Mouse (Mus musculus) myocyte (in vitro differentiated cells): ENCODE data around the gene Pnpla6.

Source experiments
- CEBPB ChIP-seq: IDR thresholded peaks from 2 replicates; pipeline ENCODE4 v1.6.1; 2011; ENCODE audit warnings: mild to moderate bottlenecking, moderate library complexity; ENCODE audit not compliant: poor library complexity, insufficient read depth, severe bottlenecking
- E2F4 ChIP-seq: IDR thresholded peaks from one replicate; pipeline ENCODE4 v1.6.1; 2011; ENCODE audit warnings: mild to moderate bottlenecking, control low read depth, moderate library complexity; ENCODE audit not compliant: insufficient read depth
- MAX ChIP-seq: IDR thresholded peaks from one replicate; pipeline ENCODE4 v1.6.1; 2011; ENCODE audit warnings: low read depth, mild to moderate bottlenecking, control low read depth
- MYOD1 ChIP-seq, 3 experiments: IDR thresholded peaks; one replicate each; pipeline ENCODE4 v1.6.1; 2011; ENCODE audit warnings: control low read depth in 2 of 3, low read depth in 2 of 3, mild to moderate bottlenecking in 2 of 3, moderate library complexity in 1 of 3; ENCODE audit not compliant: insufficient read length in 2 of 3, control insufficient read depth in 1 of 3
- MYOG ChIP-seq, 3 experiments: IDR thresholded peaks; one replicate each; pipeline ENCODE4 v1.6.1; 2011; ENCODE audit warnings: control low read depth in 2 of 3, low read depth in 2 of 3, mild to moderate bottlenecking in 2 of 3; ENCODE audit not compliant: insufficient read length in 2 of 3, control insufficient read depth in 1 of 3, insufficient read depth in 1 of 3
- POLR2A ChIP-seq: IDR thresholded peaks from one replicate; pipeline ENCODE4 v1.6.1; 2011; ENCODE audit warnings: low read depth, mild to moderate bottlenecking, control low read depth, moderate library complexity; ENCODE audit not compliant: insufficient read length
- POLR2AphosphoS2 ChIP-seq: IDR thresholded peaks from one replicate; pipeline ENCODE4 v1.6.1; 2011; ENCODE audit warnings: low read depth, control low read depth; ENCODE audit not compliant: insufficient read length
- REST ChIP-seq: IDR thresholded peaks from one replicate; pipeline ENCODE4 v1.6.1; 2011; ENCODE audit warnings: mild to moderate bottlenecking, control low read depth, moderate library complexity; ENCODE audit not compliant: insufficient read depth, insufficient read length
- TCF12 ChIP-seq: IDR thresholded peaks from one replicate; pipeline ENCODE4 v1.6.1; 2011; ENCODE audit warnings: mild to moderate bottlenecking, control low read depth; ENCODE audit not compliant: poor library complexity, insufficient read depth, severe bottlenecking
- USF1 ChIP-seq: IDR thresholded peaks from one replicate; pipeline ENCODE4 v1.6.1; 2011; ENCODE audit warnings: low read depth, mild to moderate bottlenecking, control low read depth, moderate library complexity

DNA sequence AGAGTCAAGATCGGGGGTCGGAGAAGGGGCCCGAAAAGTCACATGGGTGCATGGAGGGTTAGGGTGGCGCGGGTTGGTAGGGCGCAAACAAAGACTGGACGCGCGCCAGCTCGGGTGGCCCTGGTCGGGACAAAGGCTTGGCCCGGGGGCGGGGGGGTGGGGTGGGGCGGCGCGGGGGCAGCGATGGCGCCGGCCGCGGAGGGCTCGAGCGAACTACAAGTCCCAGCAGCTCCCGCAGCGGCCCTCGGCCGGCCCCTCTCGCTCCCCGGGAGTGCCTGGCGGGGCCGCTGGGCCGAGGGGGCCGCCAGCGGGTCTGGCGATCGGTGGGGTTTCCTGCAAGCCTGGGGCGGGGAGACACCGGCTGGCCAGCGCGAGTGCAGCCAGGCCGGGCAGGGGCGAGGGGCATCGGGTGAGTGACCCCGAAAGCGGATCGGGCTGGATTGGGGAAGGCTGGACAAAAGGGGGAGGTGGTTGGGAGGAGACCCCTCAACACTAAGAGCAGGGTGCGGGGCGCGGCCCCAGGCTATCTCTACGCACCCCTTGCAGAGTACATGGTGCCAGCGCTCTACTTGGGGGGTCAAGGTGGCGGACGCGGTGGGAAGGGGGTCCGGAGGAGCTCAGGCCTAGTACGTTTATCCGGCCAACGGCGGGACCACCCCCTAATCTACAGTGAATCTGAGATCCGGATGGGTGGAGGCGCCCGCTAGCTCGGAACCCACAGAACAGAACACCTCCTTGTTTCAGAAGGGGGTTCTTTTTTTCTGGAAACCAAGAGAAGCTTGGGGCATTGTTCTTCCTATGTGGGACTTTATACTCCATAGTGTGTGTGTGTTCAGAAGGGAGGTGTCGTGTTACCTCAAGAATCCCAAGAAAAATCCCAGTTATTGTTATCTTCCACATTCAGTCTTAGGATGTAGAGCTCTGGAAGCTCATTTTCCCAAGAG lies 22.0 kb upstream of the Pnpla6 start, which contains the start of gene Zfp358:
- TF ChIP-seq POLR2A (peak; percentile 64), MYOD1 (IDR thresholded peaks at IDR 0.05; ENCODE audit: control insufficient read depth in 1 of 3, insufficient read length in 2 of 3, low read depth in 2 of 3) (no peak), CEBPB (no peak), TCF12 (no peak), POLR2AphosphoS2 (peak; percentile 70), REST (no peak), MAX (no peak), MYOG (IDR thresholded peaks at IDR 0.05; ENCODE audit: control insufficient read depth in 1 of 3, insufficient read depth in 1 of 3, insufficient read length in 2 of 3, low read depth in 2 of 3) (peak in 1 of 3 experiments; percentile 1), USF1 (no peak), E2F4 (no peak)
